Mouse (Mus musculus): ENCODE data around the gene Rcor1. TPM values are rescaled to one million over a fixed set of nuclear protein-coding genes. Genes with fewer than 3 reads are reported as not detected.
"Not testable (repeated sequence)": the region's sequence is repeated elsewhere in the genome, so short reads cannot be mapped to it uniquely, and the experiment has no call there.

Gene Rcor1
- polyA plus RNA-seq, 1 experiment, result 19.1 TPM

GRCm38 (mm10) chr12:111040531-111040860, 1.3 kb downstream of the Rcor1 start:
- no peak for DNase-seq (ENCODE audit: low read depth)
- TF ChIP-seq POLR2A (IDR thresholded peaks at IDR 0.05; ENCODE audit: borderline replicate concordance, extremely low read depth, insufficient read depth, insufficient read length, poor library complexity, severe bottlenecking) (no peak), CTCF (IDR thresholded peaks at IDR 0.05; ENCODE audit: borderline replicate concordance, extremely low read depth, insufficient read depth, insufficient read length) (no peak)

- peak; percentile 60; the same call in 1 of the 2 replicates for TF ChIP-seq CTCF (IDR thresholded peaks at IDR 0.05; ENCODE audit: borderline replicate concordance, extremely low read depth, insufficient read depth, insufficient read length)
- no peak for TF ChIP-seq POLR2A (IDR thresholded peaks at IDR 0.05; ENCODE audit: borderline replicate concordance, extremely low read depth, insufficient read depth, insufficient read length, poor library complexity, severe bottlenecking)
- DNase-seq (ENCODE audit: low read depth), result peak; percentile 37
Observed at GRCm38 (mm10) chr12:111041196-111041595, 2.0 kb downstream of the Rcor1 start.

GRCm38 (mm10) chr12:111042365-111042764, 3.2 kb downstream of the Rcor1 start:
- DNase-seq (ENCODE audit: low read depth), result no peak

GRCm38 (mm10) chr12:111044880-111045279, 5.7 kb downstream of the Rcor1 start:
- TF ChIP-seq CTCF (IDR thresholded peaks at IDR 0.05; ENCODE audit: borderline replicate concordance, extremely low read depth, insufficient read depth, insufficient read length) (no peak), POLR2A (IDR thresholded peaks at IDR 0.05; ENCODE audit: borderline replicate concordance, extremely low read depth, insufficient read depth, insufficient read length, poor library complexity, severe bottlenecking) (no peak)

More at GRCm38 (mm10) chr12:111042365-111042764, 3.2 kb downstream of the Rcor1 start:
- TF ChIP-seq CTCF (IDR thresholded peaks at IDR 0.05; ENCODE audit: borderline replicate concordance, extremely low read depth, insufficient read depth, insufficient read length) (no peak), POLR2A (IDR thresholded peaks at IDR 0.05; ENCODE audit: borderline replicate concordance, extremely low read depth, insufficient read depth, insufficient read length, poor library complexity, severe bottlenecking) (no peak)

GRCm38 (mm10) chr12:111046866-111047265, 7.7 kb downstream of the Rcor1 start:
- no peak for DNase-seq (ENCODE audit: low read depth)
- TF ChIP-seq CTCF (IDR thresholded peaks at IDR 0.05; ENCODE audit: borderline replicate concordance, extremely low read depth, insufficient read depth, insufficient read length) (no peak), POLR2A (IDR thresholded peaks at IDR 0.05; ENCODE audit: borderline replicate concordance, extremely low read depth, insufficient read depth, insufficient read length, poor library complexity, severe bottlenecking) (no peak)

More at GRCm38 (mm10) chr12:111044880-111045279, 5.7 kb downstream of the Rcor1 start:
- DNase-seq (ENCODE audit: low read depth), result no peak

- TF ChIP-seq POLR2A (IDR thresholded peaks at IDR 0.05; ENCODE audit: borderline replicate concordance, extremely low read depth, insufficient read depth, insufficient read length, poor library complexity, severe bottlenecking) (no peak), CTCF (IDR thresholded peaks at IDR 0.05; ENCODE audit: borderline replicate concordance, extremely low read depth, insufficient read depth, insufficient read length) (no peak)
- DNase-seq (ENCODE audit: low read depth), result no peak
Observed at GRCm38 (mm10) chr12:111048201-111048600, 9.1 kb downstream of the Rcor1 start.

GRCm38 (mm10) chr12:111050256-111050655, 11.1 kb downstream of the Rcor1 start:
- no peak for DNase-seq (ENCODE audit: low read depth)
- TF ChIP-seq POLR2A (IDR thresholded peaks at IDR 0.05; ENCODE audit: borderline replicate concordance, extremely low read depth, insufficient read depth, insufficient read length, poor library complexity, severe bottlenecking) (no peak), CTCF (IDR thresholded peaks at IDR 0.05; ENCODE audit: borderline replicate concordance, extremely low read depth, insufficient read depth, insufficient read length) (no peak)

GRCm38 (mm10) chr12:111063361-111063760, 24.2 kb downstream of the Rcor1 start:
- no peak for DNase-seq (ENCODE audit: low read depth)
- TF ChIP-seq POLR2A (IDR thresholded peaks at IDR 0.05; ENCODE audit: borderline replicate concordance, extremely low read depth, insufficient read depth, insufficient read length, poor library complexity, severe bottlenecking) (no peak), CTCF (IDR thresholded peaks at IDR 0.05; ENCODE audit: borderline replicate concordance, extremely low read depth, insufficient read depth, insufficient read length) (no peak)

- TF ChIP-seq POLR2A (IDR thresholded peaks at IDR 0.05; ENCODE audit: borderline replicate concordance, extremely low read depth, insufficient read depth, insufficient read length, poor library complexity, severe bottlenecking) (no peak), CTCF (IDR thresholded peaks at IDR 0.05; ENCODE audit: borderline replicate concordance, extremely low read depth, insufficient read depth, insufficient read length) (no peak)
- no peak for DNase-seq (ENCODE audit: low read depth)
Observed at GRCm38 (mm10) chr12:111064220-111064619, 25.1 kb downstream of the Rcor1 start.

GRCm38 (mm10) chr12:111065330-111065729, 26.2 kb downstream of the Rcor1 start:
- no peak for DNase-seq (ENCODE audit: low read depth)
- TF ChIP-seq POLR2A (IDR thresholded peaks at IDR 0.05; ENCODE audit: borderline replicate concordance, extremely low read depth, insufficient read depth, insufficient read length, poor library complexity, severe bottlenecking), result no peak
- TF ChIP-seq CTCF (IDR thresholded peaks at IDR 0.05; ENCODE audit: borderline replicate concordance, extremely low read depth, insufficient read depth, insufficient read length), result no peak

GRCm38 (mm10) chr12:111067816-111068215, 28.7 kb downstream of the Rcor1 start:
- TF ChIP-seq CTCF (IDR thresholded peaks at IDR 0.05; ENCODE audit: borderline replicate concordance, extremely low read depth, insufficient read depth, insufficient read length) (no peak), POLR2A (IDR thresholded peaks at IDR 0.05; ENCODE audit: borderline replicate concordance, extremely low read depth, insufficient read depth, insufficient read length, poor library complexity, severe bottlenecking) (no peak)
- DNase-seq (ENCODE audit: low read depth), result no peak

GRCm38 (mm10) chr12:111069299-111069698, 30.1 kb downstream of the Rcor1 start:
- not testable (repeated sequence) for DNase-seq (ENCODE audit: low read depth)

- no peak for TF ChIP-seq CTCF (IDR thresholded peaks at IDR 0.05; ENCODE audit: borderline replicate concordance, extremely low read depth, insufficient read depth, insufficient read length)
- TF ChIP-seq POLR2A (IDR thresholded peaks at IDR 0.05; ENCODE audit: borderline replicate concordance, extremely low read depth, insufficient read depth, insufficient read length, poor library complexity, severe bottlenecking), result no peak
- no peak for DNase-seq (ENCODE audit: low read depth)
Observed at GRCm38 (mm10) chr12:111071009-111071408, 31.9 kb downstream of the Rcor1 start.
